Mouse (Mus musculus): Measurements from ENCODE around the gene Ncoa3. TPM values are rescaled to one million over a fixed set of nuclear protein-coding genes. Genes with fewer than 3 reads are reported as not detected.

Gene Ncoa3
- polyA plus RNA-seq, 1 experiment from 2014 or later, result 17.4 TPM

DNA sequence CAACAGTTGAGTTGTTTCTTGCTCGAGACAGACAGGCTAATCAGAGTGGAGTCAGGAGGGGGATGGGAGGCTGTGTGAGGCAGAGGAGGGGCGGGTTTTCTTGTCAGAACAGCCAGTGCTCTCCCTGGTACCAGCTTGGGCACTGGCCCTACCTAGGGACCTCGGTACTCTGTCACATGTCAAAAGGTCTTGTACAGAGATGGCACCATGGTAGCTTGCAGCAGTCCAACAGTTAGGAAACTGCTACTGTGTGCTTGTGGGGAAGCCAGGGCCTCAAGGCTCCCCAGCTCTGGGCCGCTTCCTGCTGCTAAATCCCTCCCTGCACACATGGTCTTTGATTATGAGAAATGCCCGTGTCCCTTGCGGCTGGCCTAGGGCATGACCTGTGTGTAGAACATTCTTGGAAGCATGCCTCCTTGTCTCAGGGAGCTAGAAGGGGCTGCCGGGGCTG, 97.7 kb downstream of the Ncoa3 start:
- H3K36me3 ChIP-seq, result peaks cover 79% of the 10 kb centered on the region
- H3K27me3 ChIP-seq (replicated peaks), result no peaks in the 10 kb centered on the region
- H3K4me1 ChIP-seq (replicated peaks), result peaks cover 17% of the 10 kb centered on the region
- 25% methylated on average over 7 of the region's 7 CpGs for WGBS
- no peak overlapping the region for H3K9ac ChIP-seq
- no peak overlapping the region for H3K4me3 ChIP-seq
- H3K27ac ChIP-seq (ENCODE audit: poor library complexity, severe bottlenecking), result peak overlapping the region; percentile 55
- H3K9me3 ChIP-seq (replicated peaks), result no peaks in the 10 kb centered on the region
- ATAC-seq (ENCODE audit: insufficient number of reproducible peaks, low FRiP score), result 0 out of 2 replicates have a peak, but pooled peaks have one; percentile 7
- no peak overlapping the region for H3K4me2 ChIP-seq

- Histone ChIP-seq H3K9me3 (replicated peaks) (no peaks in the 10 kb centered on the region), H3K4me2 (no peak overlapping the region), H3K9ac (no peak overlapping the region), H3K4me1 (replicated peaks) (peaks cover 17% of the 10 kb centered on the region), H3K4me3 (no peak overlapping the region), H3K27ac (ENCODE audit: poor library complexity, severe bottlenecking) (no peak overlapping the region), H3K27me3 (replicated peaks) (no peaks in the 10 kb centered on the region), H3K36me3 (peaks cover 71% of the 10 kb centered on the region)
- ATAC-seq (ENCODE audit: insufficient number of reproducible peaks, low FRiP score), result no peak
Measured at GRCm38 (mm10) chr2:166091599-166091998, 99.2 kb downstream of the Ncoa3 start.

DNA sequence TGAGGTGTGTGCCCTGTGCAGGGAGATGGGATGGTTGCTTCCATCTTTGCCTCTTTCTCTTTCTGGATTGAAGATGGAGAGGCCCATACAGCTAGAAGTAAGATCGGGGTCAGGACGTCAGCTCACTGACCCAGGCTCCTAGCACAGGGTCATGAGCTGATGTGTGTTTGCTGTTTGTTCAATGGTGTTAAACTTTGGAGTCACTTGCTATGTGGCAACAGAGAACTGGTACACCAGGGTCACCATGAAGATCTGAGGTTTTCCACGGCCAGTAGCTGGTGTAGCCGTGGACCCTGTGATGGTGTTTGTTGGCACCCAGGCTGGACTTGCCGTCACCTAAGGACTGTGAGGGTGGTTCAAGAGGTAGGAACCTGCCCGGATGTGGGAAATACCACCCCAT, 100.0 kb downstream of the Ncoa3 start:
- H3K9me3 ChIP-seq (replicated peaks), result no peaks in the 10 kb centered on the region
- H3K27me3 ChIP-seq (replicated peaks), result no peaks in the 10 kb centered on the region

GRCm38 (mm10) chr2:166096300-166096699, 103.9 kb downstream of the Ncoa3 start:
- 84% methylated on average over 6 of the region's 6 CpGs for WGBS
- peaks cover 47% of the 10 kb centered on the region for H3K36me3 ChIP-seq

More for the DNA sequence above, 100.0 kb downstream of the Ncoa3 start:
- Histone ChIP-seq H3K27ac (ENCODE audit: poor library complexity, severe bottlenecking) (no peak overlapping the region), H3K36me3 (peaks cover 64% of the 10 kb centered on the region), H3K9ac (no peak overlapping the region), H3K4me1 (replicated peaks) (peaks cover 19% of the 10 kb centered on the region), H3K4me2 (no peak overlapping the region), H3K4me3 (no peak overlapping the region)
- ATAC-seq (ENCODE audit: insufficient number of reproducible peaks, low FRiP score), result no peak
- 91% methylated on average over 6 of the region's 6 CpGs for WGBS

DNA sequence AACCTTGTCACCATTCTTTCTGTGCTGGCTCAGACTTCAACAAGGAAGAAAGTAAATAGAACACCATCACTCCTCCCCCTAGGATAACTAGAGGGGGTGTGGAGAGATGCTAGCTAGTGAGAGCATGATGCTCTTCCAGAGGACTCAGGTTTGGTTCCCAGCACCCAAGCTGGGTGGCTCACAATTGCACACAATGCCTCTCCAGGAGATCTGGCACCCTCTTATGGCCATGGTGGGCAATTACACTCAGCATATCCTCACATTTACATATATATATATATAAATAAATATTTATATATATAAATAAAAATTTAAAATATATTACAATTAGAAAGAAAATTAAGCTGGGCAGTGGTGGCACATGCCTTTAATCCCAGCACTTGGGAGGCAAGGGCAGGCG, 104.4 kb downstream of the Ncoa3 start:
- Histone ChIP-seq H3K9ac (no peak overlapping the region), H3K27ac (ENCODE audit: poor library complexity, severe bottlenecking) (no peak overlapping the region), H3K36me3 (peaks cover 42% of the 10 kb centered on the region), H3K4me1 (replicated peaks) (peaks cover 45% of the 10 kb centered on the region), H3K4me2 (no peak overlapping the region), H3K4me3 (no peak overlapping the region), H3K27me3 (replicated peaks) (no peaks in the 10 kb centered on the region), H3K9me3 (replicated peaks) (no peaks in the 10 kb centered on the region)
- ATAC-seq (ENCODE audit: insufficient number of reproducible peaks, low FRiP score), result no peak
- WGBS, result 91% methylated on average over 1 of the region's 1 CpGs

More at GRCm38 (mm10) chr2:166096300-166096699, 103.9 kb downstream of the Ncoa3 start:
- Histone ChIP-seq H3K4me1 (replicated peaks) (peaks cover 40% of the 10 kb centered on the region), H3K4me2 (no peak overlapping the region), H3K4me3 (no peak overlapping the region), H3K9ac (no peak overlapping the region), H3K27ac (ENCODE audit: poor library complexity, severe bottlenecking) (no peak overlapping the region), H3K9me3 (replicated peaks) (no peaks in the 10 kb centered on the region), H3K27me3 (replicated peaks) (no peaks in the 10 kb centered on the region)
- ATAC-seq (ENCODE audit: insufficient number of reproducible peaks, low FRiP score), result no peak

GRCm38 (mm10) chr2:166097443-166098291, 105.2 kb downstream of the Ncoa3 start:
- Histone ChIP-seq H3K36me3 (peaks cover 34% of the 10 kb centered on the region), H3K27ac (ENCODE audit: poor library complexity, severe bottlenecking) (peak overlapping the region; percentile 17; the same call in 1 of the 2 replicates), H3K27me3 (replicated peaks) (no peaks in the 10 kb centered on the region), H3K9ac (no peak overlapping the region), H3K4me3 (no peak overlapping the region), H3K4me2 (no peak overlapping the region), H3K9me3 (replicated peaks) (no peaks in the 10 kb centered on the region), H3K4me1 (replicated peaks) (peaks cover 53% of the 10 kb centered on the region)
- no peak for ATAC-seq (ENCODE audit: insufficient number of reproducible peaks, low FRiP score)
- WGBS, result 58% methylated on average over 18 of the region's 18 CpGs

DNA sequence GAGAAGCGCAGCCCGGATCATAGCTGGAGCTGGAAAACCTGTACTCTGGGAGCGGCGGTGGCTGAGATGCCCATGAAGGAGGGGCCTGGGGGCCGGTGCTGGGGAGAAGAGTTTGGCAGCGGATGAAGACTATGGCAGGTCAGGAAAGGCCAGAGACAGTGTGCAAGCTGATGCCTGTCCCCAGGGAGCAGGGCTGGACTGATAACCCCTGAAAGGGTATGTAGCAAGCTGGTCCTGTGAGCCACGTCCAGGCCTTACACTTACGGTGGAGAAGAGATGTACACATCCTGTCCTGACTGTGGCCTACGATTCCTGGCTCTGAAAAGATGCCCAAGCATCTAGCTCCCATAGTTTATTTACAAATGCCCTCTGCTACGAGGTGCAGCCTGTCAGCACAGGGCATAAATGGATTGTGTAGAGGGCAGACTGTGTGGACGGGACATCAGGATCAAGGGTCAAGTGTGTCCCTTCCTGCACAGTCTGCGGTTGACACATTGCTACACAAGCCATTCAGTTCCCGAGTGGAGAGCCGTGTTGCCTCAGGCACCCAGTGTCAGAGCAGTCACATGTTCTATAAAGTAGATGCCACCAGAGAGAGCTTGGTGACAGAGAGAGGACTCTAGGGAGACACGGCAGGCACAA, 106.0 kb downstream of the Ncoa3 start:
- no peaks in the 10 kb centered on the region for H3K9me3 ChIP-seq (replicated peaks)
- H3K36me3 ChIP-seq, result peaks cover 27% of the 10 kb centered on the region
- no peak for ATAC-seq (ENCODE audit: insufficient number of reproducible peaks, low FRiP score)
- 43% methylated on average over 15 of the region's 15 CpGs for WGBS
- H3K27ac ChIP-seq (ENCODE audit: poor library complexity, severe bottlenecking), result peak overlapping the region; percentile 17
- no peaks in the 10 kb centered on the region for H3K27me3 ChIP-seq (replicated peaks)
- no peak overlapping the region for H3K9ac ChIP-seq
- peaks cover 61% of the 10 kb centered on the region for H3K4me1 ChIP-seq (replicated peaks)
- no peak overlapping the region for H3K4me2 ChIP-seq
- no peak overlapping the region for H3K4me3 ChIP-seq

GRCm38 (mm10) chr2:166100309-166101262, 108.2 kb downstream of the Ncoa3 start:
- Histone ChIP-seq H3K4me2 (0 out of 2 replicates have a peak overlapping the region, but pooled peaks have one; percentile 5), H3K27me3 (replicated peaks) (no peaks in the 10 kb centered on the region), H3K4me1 (replicated peaks) (peaks cover 75% of the 10 kb centered on the region), H3K9me3 (replicated peaks) (no peaks in the 10 kb centered on the region), H3K27ac (ENCODE audit: poor library complexity, severe bottlenecking) (peak overlapping the region; percentile 69), H3K9ac (0 out of 2 replicates have a peak overlapping the region, but pooled peaks have one; percentile 13), H3K36me3 (peaks cover 5% of the 10 kb centered on the region; the same call in 1 of the 2 replicates), H3K4me3 (no peak overlapping the region)
- no peak for ATAC-seq (ENCODE audit: insufficient number of reproducible peaks, low FRiP score)
- WGBS, result 52% methylated on average over 21 of the region's 21 CpGs

GRCm38 (mm10) chr2:166102893-166103292, 110.5 kb downstream of the Ncoa3 start:
- ATAC-seq (ENCODE audit: insufficient number of reproducible peaks, low FRiP score), result no peak
- Histone ChIP-seq H3K27me3 (replicated peaks) (no peaks in the 10 kb centered on the region), H3K27ac (ENCODE audit: poor library complexity, severe bottlenecking) (no peak overlapping the region), H3K9me3 (replicated peaks) (no peaks in the 10 kb centered on the region), H3K4me3 (no peak overlapping the region), H3K36me3 (0 out of 2 replicates have a peak, but pooled peaks cover 3% of the 10 kb centered on the region), H3K4me1 (replicated peaks) (peaks cover 83% of the 10 kb centered on the region), H3K9ac (no peak overlapping the region), H3K4me2 (no peak overlapping the region)
- 72% methylated on average over 7 of the region's 7 CpGs for WGBS

DNA sequence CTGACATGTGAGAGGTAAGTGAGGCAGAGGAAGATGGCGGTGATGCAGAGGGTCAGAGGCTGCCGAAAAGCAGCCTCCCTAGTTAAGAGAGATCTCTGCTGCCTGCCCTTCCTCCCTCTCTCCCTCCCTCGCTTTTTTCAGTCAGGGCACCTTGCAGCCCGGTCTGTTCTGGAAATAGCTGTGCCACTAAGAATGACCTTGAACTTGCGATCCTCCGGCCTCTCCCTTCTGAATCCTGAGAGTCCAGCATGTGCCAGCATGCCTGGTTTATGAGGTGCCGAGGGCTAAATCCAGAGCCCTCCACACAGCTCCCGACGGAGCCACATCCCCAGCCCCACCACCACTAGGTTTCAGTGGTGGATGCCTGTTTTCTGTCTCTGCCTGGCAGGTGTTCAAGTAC, 113.5 kb downstream of the Ncoa3 start:
- H3K4me3 ChIP-seq, result no peak overlapping the region
- H3K36me3 ChIP-seq, result peaks cover 9% of the 10 kb centered on the region
- no peaks in the 10 kb centered on the region for H3K27me3 ChIP-seq (replicated peaks)
- peak; percentile 45; the same call in 1 of the 2 replicates for ATAC-seq (ENCODE audit: insufficient number of reproducible peaks, low FRiP score)
- no peak overlapping the region for H3K9ac ChIP-seq
- no peaks in the 10 kb centered on the region for H3K9me3 ChIP-seq (replicated peaks)
- 44% methylated on average over 9 of the region's 9 CpGs for WGBS
- H3K4me2 ChIP-seq, result no peak overlapping the region
- peaks cover 59% of the 10 kb centered on the region for H3K4me1 ChIP-seq (replicated peaks)
- peak overlapping the region; percentile 80 for H3K27ac ChIP-seq (ENCODE audit: poor library complexity, severe bottlenecking)
